Mouse (Mus musculus) brain, embryonic 14.5 days (tissue): Measurements from ENCODE around the gene Abcg4.

Experiments
- CTCF ChIP-seq: fragments of 200-500 bp; IDR thresholded peaks from 2 replicates; pipeline ENCODE4 v1.5.1; 2012; ENCODE audit warnings: inconsistent platforms, mild to moderate bottlenecking, moderate library complexity, borderline replicate concordance; ENCODE audit not compliant: insufficient read depth, insufficient read length; ENCODE audit errors: extremely low read depth
- POLR2A ChIP-seq: fragments of 200-500 bp; IDR thresholded peaks from 2 replicates; pipeline ENCODE4 v1.6.1; 2012; ENCODE audit warnings: mild to moderate bottlenecking, inconsistent platforms, borderline replicate concordance; ENCODE audit not compliant: poor library complexity, insufficient read depth, insufficient read length, severe bottlenecking; ENCODE audit errors: extremely low read depth

- TF ChIP-seq CTCF: no peak
- TF ChIP-seq POLR2A: no peak
Measured at GRCm38 (mm10) chr9:44327926-44328325, 39.5 kb upstream of the Abcg4 start.
